Mouse (Mus musculus) kidney, adult 8-10 months (tissue): Measurements from ENCODE around the gene Slc39a13.
"Not testable (repeated sequence)": the region's sequence is repeated elsewhere in the genome, so short reads cannot be mapped to it uniquely, and the experiment has no call there.

Experiments
- DNase-seq, 2 experiments: peaks; one replicate each; pipeline ENCODE4 v3.0.0; 2022

Slc39a13 gene

DNA sequence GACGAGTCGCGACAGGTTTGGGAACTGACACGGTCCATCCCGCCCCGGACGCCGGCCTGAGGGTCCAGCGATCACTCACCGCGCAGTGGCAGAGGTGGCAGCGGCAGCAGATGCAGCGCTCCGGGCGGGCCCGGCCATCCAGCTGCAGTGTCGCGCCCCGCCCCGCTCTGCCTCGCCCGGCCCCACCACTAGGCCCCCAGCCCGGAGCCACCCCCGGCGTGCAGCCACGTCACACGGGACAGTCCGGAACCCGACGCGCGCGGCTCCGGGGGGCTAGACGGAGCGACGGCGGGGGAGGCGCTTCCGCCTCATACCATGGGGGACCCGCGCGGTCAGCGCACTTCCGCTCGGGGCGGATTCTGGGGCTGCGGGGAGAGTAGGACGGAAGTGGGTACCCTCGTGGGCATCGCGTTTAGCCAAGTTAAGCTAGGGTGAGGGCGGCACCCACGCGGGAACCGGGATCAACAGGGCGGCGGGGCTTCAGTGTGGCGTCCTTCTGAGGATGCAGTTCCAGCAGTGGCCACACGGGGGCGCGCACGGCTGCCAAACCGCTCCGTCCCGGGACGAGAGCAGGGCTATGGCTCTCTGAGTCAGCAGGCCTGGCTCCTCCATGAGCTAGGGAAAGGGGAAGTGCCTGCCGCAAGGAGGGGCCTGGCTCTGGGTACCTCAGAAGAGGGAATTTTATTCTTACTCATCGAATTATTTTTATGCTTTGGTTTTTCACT lies at the start of gene Slc39a13:
Slc39a13 (minus strand) TSS at position 342 of the 725 bp plus-strand sequence.
- DNase-seq = peak; percentile 96 to 97

DNA sequence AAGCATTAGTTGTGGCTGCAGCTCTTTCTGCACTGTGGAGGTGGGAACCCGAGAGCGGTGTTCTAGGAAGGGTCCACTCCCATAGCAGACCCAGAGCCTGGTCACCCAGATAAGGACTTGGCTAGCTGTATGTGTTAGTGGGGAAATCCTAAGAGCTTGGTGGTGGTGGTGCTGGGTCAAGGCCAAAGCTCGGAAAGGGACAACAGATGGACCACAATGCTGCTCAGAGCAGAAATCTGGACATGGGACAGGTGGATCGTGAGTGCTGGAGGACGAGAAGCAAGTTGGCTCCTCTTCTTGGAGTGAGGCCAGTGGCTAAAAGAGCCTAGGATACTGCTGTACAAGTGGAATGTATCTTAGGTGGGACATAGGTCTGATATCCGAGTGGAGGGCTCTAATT lies 49.3 kb upstream of the Slc39a13 start:
- DNase-seq = no peak

DNA sequence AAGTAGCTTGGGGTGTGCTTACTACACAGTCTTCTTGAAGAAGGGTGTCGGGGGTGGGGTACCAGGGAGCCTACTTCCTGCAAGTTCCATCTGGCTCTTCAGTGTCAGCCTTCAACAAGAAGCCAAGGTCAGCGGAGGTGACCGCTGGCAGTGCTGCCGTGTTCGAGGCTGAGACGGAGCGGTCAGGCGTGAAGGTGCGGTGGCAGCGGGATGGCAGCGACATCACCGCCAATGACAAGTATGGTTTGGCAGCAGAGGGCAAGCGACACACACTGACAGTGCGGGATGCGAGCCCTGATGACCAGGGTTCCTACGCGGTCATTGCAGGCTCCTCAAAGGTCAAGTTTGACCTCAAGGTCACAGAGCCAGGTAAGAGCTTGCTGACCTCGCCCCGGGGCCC lies 48.8 kb upstream of the Slc39a13 start:
- no peak for DNase-seq

DNA sequence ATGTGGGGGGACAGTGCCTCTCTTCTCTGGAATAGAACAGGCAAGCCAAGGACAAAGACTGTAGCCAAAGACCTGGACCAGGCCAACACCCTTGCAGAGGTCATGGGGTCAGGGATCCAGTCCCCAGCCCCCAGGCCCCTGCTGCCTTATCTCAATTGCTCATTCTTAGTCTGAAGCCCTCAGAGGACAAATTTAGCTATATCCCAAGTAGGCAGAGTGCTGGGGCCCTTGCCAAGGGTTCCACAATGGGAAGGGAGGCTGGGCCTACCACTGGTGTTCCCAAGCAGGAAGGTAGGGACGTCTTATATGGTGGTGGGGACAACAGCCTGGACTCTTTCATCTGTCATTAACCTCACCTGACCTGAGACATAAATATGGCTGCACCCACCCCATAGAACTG lies 48.4 kb upstream of the Slc39a13 start:
- DNase-seq = no peak

DNA sequence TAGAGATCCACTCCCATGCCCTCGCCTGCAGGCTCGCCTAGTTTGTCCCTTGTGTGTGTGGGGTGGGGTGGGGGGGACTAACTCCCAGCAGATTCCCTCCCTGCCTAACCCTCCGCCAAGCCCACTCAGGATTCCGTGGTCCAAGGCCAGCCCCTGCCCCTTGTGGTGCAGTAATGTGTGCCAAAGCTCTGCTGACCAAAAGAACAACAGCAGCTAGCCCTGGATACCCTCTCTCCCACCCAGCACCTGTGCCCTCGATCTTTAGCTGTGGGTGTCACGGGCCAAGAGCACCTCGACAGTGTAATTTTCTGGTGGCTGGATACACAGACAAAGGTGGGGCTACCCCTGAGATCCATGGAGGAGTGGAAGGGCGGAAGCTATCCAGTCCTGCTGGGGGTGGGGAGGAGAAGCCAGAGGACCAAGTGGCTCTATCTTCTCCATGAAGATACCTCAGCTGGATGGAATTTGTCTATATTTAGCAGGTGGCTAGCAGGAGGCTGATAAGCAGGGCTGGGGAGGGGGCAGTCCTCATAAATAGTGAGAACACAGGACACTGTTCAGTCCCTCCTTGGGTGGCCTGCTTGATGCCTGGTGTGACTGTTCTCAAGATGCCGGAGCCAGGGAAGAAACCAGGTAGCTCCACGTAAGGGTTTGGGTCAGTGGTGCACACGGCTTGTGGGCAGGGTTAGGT lies 47.5 kb upstream of the Slc39a13 start, which contains the start of gene Mybpc3:
Mybpc3 (plus strand) TSS at position 560 of the 691 bp plus-strand sequence.
- no peak for DNase-seq

DNA sequence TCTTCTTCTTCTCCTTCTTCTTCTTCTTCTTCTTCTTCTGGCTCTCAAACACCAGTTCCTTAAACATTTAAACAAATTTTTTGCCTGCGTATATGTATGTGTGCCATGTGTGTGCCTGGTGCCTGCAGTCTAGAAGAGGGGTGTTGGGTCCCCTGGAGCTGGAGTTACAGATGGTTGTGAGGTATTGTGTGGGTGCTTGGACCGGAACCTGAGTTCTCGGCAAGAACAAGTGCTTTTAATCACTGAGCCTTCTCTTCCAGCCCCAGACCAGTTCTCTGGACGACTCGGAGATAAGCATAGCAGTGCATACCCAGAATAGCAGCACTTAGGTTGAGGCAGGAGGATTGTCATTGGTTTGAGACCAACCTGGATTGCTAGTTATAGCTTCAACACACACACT lies 46.6 kb upstream of the Slc39a13 start:
- DNase-seq = no peak

DNA sequence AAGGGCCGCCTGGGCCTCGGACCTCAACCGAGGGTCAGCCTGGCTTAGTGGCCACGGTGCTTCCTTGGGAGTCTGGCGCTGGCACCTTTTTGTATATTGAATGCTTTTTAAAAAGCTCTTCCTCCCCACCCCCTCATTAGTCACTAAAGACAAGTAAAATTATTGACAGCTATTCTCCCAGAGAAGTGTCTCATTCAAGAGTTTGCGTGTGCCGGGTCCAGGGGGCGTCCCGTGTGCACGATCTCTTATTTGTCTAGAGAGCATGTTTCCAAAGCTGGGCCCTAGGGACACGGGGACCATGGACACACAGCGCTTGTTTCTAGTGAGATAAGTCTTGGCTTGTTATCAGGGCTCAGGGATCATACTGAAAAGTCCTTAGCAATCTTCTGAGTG lies 45.4 kb upstream of the Slc39a13 start:
- DNase-seq = no peak

DNA sequence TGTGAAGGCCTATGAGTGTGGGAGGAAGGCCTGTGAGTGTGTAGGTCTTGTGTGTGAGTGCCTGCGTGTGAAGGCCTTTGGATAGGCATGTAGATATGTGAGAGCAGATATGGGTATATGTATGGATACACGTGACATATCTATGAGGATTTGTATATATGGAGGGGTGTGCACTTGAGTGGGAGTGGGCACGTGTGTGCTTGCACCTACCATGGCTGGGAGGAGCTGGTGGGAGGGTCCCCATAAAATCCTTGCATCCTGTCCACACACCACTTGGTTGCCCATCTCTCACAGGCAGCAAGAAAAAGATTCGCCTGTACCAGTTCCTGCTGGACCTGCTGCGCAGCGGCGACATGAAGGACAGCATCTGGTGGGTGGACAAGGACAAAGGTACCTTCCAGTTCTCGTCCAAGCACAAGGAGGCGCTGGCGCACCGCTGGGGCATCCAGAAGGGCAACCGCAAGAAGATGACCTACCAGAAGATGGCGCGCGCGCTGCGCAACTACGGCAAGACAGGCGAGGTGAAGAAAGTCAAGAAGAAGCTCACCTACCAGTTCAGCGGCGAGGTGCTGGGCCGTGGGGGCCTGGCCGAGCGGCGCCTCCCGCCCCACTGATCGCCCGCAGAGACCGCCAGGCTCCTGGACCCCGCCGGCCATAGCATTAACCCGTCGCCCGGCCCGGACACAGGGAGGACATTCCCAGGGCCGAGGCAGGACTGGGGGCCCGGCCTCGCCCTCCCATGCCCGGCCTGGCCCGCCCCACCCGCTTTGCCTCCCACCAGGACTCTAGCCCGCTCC lies 44.8 kb upstream of the Slc39a13 start:
- peak; percentile 94 to 99 for DNase-seq

DNA sequence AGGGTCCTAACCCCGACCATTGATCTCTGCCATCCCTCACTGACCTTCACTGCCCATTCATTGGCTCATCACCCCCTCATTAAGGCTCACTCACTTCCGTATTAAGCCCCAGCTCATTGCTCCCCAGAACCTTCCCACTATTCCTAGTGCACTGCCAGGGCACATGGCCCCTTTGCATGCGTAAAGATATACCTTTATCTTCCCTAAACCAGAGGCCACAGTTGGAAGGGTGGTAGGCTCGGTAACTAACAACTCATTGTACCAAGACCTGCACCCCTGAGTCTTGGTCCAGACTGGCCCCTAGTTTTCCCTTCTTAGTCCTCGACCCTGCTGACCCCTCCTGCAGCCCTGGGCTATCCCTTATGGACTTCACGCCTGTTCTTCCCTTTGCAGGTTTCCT lies 43.6 kb upstream of the Slc39a13 start:
- no peak for DNase-seq

DNA sequence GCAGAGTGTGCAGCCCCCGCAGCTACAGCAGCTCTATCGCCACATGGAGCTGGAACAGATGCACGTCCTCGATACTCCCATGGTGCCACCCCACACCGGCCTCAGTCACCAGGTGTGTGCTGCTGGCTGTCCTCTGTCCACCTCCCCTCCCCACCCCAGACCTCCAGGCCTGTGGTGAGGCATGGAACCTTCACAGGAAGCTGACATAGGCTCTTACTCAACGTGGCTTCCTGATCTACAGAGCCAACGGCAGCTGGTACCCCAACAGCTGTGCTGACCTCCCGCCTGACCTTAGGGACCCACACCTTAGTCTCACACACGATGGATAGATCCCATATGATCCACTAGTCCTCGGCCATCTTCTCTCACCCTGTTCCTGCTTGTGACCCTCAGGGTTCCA lies 43.1 kb upstream of the Slc39a13 start:
- no peak for DNase-seq

DNA sequence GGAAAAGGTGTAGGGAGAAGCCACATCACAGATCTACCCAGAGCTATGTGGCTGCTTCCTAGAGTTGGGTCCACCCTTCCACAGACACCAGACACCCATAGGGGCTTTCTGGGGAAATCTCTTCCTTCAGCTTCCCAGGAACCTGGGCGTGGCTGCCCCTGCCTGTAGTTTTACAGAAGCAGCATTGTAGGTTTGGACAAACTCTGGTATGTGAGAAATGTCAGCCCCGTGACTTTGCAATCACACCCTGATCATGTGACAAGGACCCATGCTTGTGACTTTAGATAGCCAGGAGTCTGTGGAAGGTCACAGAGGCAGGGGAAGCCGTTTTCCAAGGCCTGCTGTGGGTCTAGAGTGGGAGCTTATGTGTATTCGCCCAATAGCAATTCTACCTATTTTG lies 42.3 kb upstream of the Slc39a13 start:
- DNase-seq = peak; percentile 46 to 69

DNA sequence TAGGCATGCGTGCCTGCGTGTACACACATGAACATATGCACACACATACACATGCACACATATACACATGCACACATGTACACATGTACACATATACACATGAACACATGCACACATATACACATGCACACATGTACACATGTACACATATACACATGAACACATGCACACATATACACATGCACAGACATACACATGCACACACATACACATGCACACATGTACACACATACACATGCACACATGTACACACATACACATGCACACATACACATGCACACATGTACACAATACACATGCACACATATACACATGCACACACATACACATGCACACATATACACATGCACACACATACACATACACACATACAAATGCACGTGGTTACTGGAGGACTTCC lies 41.6 kb upstream of the Slc39a13 start:
- DNase-seq = not testable (repeated sequence)

DNA sequence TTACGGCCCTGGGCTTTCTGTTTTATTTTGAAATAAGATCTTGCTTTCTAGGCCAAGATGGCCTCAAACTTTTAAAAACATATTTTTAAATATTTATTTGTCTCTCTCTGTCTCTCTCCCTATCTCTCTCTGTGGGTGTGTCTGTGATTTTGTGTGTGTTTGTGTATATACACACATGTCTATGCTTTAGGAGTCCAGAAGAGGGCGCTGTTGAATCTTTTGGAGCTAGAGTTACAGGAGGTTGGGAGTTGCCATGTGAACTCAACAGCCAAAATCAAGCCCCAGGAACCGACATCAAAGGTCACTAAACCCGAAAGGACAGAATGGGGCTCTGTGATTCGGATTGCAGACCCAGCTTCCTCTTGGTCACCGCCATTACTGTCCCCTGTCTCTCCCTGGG lies 40.2 kb upstream of the Slc39a13 start:
- no peak for DNase-seq

DNA sequence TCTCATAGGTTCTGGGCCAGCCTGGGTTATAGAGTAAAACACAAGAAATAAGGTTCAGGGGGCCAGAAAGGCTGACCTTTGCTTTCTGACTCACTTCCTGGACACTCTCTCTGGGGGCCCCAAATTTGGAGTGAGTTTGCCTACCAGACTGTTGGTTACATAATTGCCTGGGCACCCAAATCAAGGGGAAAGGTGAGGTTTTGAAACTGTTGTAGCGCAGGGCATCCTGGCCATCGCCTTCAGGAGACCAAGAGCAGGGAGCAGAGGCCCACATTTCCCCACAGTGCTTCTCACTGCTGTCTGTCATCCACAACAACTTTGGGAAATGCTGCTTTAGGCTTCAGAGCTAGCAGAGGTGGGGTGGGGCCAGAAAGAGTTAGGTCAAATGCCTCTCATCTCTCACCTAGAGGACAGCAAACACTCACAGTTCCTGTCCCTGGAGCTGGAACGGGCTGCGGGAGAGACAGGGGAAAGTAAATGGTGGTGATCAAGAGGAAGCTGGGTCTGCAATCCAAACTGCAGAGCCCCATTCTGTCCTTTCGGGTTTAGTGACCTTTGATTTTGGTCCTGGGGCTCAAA lies 39.7 kb upstream of the Slc39a13 start:
- no peak for DNase-seq

DNA sequence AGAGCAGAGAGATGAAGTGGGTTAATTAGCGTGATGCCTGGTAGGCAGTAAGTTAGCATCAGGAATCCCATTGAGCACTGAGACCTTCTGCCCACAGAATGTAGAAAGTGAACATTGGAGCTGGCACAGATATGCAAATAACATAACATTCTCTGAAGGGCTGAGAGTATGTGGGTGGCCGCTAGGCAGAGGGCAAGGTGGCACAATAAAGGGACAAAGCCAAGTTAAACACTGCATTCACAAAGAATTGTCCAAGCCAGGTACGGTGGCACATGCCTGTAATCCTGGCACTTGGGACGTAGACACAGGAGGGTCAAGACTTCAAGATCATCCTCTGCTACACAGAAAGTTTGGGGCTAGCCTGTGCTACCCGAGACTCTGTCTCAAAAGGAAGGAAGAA lies 39.0 kb upstream of the Slc39a13 start:
- no peak for DNase-seq

DNA sequence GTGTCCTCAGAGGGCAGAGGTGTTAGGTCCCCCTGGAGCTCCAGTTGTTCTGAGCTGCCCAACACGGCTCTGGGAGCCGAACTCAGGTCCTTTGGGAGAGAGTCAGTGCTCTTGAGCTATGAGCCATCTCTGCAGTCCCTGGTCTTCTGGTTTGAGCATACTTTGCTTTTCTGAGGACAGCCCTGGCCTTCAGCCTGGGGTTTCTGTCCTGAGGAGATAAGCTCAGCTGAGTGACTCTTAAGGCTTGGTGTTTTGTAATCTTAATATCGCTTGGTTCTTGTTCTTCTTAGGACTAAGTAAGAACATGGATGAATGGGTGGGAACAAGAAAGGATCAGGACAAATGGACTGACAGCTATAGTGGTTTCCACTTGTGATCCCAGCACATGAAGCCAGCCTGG lies 37.9 kb upstream of the Slc39a13 start:
- DNase-seq = no peak

DNA sequence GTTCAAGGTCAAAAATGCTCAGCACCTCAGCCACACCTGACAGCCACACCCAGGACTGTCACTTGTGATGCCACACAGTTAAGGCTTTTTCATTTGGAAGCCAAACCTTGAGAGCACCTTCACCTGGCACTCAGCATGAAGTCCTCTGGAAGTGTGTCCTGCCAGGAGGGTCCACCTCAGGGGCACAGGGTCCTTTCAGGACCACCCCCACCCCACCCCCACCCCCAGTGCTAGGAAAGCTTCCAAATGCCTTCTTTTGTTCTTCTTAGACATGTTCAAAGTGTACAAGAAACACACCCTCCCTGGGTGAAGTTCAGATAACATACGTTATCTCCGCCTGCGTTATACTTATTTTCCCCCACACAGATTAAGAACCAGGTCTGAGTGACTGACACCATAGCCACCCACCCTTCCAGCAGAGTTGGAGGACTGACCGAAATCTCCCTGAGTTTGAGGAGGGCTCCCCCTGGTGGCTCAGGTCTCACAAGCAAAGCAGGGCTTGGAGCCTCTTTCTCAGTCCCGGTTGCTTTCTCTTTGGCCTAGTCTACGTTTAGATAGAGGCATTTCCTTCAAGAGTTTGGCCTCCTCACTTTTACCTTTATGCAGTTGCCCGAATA lies 31.0 kb upstream of the Slc39a13 start:
- DNase-seq = peak; percentile 81 to 92

DNA sequence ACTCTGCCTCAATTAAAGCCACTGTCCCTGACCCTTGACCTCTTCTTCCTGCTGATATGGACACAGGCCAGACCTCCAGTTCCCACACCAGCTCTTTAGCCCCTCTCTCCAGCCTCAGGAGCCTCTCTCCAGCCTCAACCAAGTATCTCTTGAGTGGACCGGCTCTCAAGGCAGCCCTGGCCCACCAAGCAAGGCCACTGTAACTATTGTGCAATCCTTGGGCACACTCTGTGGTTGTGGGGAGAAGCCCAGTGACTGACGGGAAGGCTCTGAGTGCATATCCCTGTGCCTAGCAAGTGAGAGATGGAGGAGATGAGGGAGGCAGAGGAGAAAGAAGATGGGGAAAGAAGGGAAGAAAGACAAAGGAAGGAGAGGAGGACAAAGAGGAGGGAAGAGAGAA lies 27.9 kb upstream of the Slc39a13 start:
- DNase-seq = no peak

DNA sequence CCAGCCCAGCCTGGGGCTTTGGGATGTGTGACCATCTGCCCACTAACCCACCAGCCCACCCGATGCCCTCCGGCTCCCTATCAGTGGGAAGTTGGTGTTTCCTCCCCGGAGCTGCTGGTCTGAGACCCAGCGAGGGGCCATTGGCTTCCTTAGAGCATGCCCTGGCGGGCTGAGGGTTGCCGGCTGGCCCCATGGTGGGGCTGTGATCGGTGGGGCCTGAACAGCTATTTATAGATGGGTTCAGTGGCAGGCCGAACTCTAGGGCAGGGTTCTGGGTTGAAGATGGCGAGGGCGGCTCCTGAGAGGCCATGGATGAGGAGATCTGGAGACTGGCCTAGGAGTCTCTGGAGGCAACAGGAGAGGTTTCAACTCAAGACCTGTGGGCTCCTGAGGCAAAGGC lies 26.8 kb upstream of the Slc39a13 start:
- DNase-seq = no peak

DNA sequence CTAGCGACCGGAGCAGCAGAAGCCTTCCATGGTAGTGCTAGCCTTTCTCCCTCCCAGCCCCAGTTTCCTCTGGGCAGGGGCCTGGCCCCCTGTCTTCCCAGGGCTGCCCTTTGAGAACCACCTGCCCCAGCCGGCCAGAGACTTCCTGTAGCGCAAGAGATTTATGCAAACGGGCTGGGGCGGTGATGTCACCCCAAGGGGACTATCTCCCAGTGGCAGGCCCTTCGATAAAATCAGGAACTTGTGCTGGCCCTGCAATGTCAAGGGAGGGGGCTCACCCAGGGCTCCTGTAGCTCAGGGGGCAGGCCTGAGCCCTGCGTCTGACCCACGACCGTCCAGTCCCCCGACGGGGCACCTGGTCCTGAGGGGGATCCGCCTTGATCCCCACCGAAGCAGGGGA lies 26.3 kb upstream of the Slc39a13 start:
- no peak for DNase-seq

DNA sequence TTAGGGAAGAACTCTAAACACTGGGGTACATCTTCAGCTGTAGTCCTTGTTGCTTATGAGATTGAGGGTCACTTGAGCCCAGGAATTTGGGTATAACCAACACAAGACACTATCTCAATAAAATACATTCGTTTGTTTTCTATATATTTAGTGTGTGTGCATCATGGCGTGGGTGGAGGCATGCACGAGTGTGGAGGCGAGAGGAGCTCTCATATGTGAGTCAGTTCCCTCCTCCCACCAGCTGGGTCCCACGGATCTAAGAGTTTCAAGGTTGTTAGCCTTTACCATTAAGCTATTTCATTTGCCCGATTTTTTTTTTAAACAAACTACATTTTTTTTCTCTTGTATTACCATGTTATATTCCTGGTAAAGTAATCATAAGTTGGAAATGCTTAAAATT lies 20.6 kb upstream of the Slc39a13 start:
- DNase-seq = no peak

DNA sequence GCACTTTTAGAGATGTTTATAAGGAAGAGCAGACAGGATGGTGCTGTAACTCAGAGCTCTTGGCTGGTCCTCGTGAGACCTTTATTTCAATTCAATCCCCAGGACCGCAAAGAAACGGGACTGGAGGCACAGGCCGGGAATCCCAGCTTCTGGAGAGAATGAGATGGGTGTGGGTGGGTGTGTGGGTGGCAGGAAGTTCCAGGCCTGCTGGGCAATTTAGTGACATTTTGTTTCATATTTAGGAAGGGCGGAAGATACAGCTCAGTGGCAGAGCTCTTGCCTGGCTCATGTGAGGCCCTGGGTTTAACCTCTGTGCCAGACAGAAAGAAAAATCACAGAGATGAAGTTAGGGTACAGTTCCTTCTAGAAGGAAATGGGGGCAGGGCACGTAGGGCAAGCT lies 20.0 kb upstream of the Slc39a13 start:
- no peak for DNase-seq

DNA sequence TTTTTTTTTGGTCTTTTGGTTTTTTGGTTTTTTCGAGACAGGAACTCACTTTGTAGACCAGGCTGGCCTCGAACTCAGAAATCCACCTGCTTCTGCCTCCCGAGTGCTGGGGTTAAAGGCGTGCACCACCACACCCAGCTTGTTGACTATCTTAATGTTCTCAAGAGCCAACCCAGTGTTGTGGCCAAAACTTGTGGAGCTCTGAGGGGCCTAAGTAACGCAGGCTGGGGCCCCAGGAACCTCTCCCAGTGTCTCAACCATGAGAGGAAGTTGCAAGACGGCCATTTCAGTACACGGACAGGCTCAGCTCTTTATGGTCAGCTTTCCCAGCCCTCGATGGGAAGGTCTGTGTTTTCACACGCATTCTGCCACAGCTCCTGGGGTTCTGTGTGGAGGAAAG lies 18.8 kb upstream of the Slc39a13 start:
- DNase-seq = no peak
